Mouse (Mus musculus) bone marrow, adult 2 months (tissue): ENCODE data around the gene Bloc1s5. TPM values are rescaled to one million over a fixed set of nuclear protein-coding genes. Genes with fewer than 3 reads are reported as not detected.

Experiments used
- H3K27ac ChIP-seq: fragments of 200-500 bp; 2 replicates; pipeline ENCODE4 v1.5.1; 2012; ENCODE audit warnings: low read depth, mild to moderate bottlenecking, control low read depth, inconsistent platforms, low read length; ENCODE audit not compliant: control insufficient read depth, poor library complexity, insufficient read depth
- H3K4me1 ChIP-seq: fragments of 200-500 bp; 2 replicates; pipeline ENCODE4 v1.6.1; 2011; ENCODE audit warnings: low read length; ENCODE audit not compliant: control insufficient read depth, insufficient read depth
- H3K4me3 ChIP-seq: fragments of 200-500 bp; replicated peaks from 2 replicates; pipeline ENCODE3; 2011; ENCODE audit warnings: mild to moderate bottlenecking, low read depth, low read length, control low read depth; ENCODE audit not compliant: control insufficient read depth
- CTCF ChIP-seq: fragments of 200-500 bp; IDR thresholded peaks from 2 replicates; pipeline ENCODE4 v1.5.1; 2011; ENCODE audit warnings: low read length, control low read depth; ENCODE audit not compliant: control insufficient read depth, insufficient read depth
- POLR2A ChIP-seq: fragments of 200-500 bp; IDR thresholded peaks from 2 replicates; pipeline ENCODE4 v1.6.1; 2011; ENCODE audit warnings: low read depth, mild to moderate bottlenecking, control low read depth, low read length, borderline replicate concordance; ENCODE audit not compliant: control insufficient read depth
- WGBS: fragments of 180-500 bp; shearing (Covaris S2); methylation state at CpG from one replicate; pipeline ENCODE4 v1.1.7; 2018; 5-methylcytosine and 5-hydroxymethylcytosine counted together
- polyA plus RNA-seq: library from polyadenylated mRNA; stranded (reverse); fragments of >200 nt; gene quantifications from 2 replicates; pipeline ENCODE4 v1.2.4, GENCODE M21; 2011; ENCODE audit warnings: low replicate concordance; ENCODE audit not compliant: missing spikeins, insufficient read depth, insufficient read length

Gene Bloc1s5
- polyA plus RNA-seq, 1 experiment = 5.0 TPM

DNA sequence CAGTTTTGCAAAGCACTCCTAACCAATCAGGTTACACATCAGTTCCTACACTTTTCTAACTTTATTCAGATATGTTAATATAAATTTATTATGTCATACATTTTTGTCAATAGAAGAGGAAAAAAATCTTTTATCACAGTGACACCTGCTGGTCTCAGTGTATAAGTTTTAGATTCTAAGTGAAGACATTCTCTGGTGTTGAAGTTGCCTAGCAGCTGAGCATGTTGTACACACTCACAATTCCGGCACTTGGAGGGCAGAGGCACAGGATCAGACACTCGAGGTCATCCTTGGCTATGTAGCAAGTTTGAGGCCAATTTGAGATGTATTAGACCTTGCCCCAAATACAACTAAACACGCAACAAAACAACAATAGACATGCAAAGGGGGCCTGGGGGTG lies 37.8 kb downstream of the Bloc1s5 start:
- no peaks in the 10 kb centered on the region for H3K4me1 ChIP-seq
- 68% methylated on average over 3 of the region's 3 CpGs for WGBS
- H3K27ac ChIP-seq = no peak overlapping the region
- H3K4me3 ChIP-seq = no peak overlapping the region
- TF ChIP-seq CTCF = no peak
- TF ChIP-seq POLR2A = no peak

DNA sequence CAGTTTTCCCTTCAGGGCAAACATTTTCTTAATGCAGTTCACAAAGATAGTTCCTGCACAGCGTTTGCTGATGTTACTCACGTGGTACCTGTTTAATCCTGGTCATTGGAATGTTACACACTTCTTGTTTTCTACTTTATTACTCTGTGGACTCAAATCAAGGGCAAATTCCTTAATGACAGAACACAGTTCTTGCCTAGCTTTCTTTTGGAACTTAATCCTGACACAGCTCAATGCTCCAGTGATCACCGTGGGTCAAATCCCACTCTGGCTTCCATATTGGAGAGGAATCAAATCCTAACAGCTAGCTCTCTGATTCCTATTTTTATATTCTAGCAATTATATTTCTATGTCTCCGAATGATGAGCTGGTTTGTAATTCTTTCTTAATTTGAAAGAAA lies 38.4 kb downstream of the Bloc1s5 start:
- Histone ChIP-seq H3K4me1 (no peaks in the 10 kb centered on the region), H3K4me3 (no peak overlapping the region), H3K27ac (no peak overlapping the region)
- no peak for TF ChIP-seq CTCF
- no peak for TF ChIP-seq POLR2A
- WGBS = 85% methylated on average over 4 of the region's 4 CpGs

DNA sequence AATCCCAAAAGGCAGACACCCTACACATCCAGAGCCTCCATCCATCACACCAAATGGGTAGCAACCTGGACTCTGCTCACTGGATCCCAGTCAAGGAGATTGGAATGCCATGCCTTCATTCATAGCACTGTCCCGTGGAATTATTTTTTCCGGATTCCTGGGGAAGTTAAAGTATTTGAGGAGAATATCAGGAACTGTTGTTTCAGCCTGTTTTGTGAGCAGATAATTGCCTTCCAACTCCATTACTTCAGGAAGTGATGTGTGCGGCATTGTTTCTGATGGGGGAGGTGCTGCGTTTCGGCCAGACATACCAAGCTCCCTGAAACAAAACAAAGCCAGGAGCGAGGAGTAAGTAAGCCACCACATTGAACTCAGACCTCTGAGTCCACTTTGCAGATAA lies 41.8 kb downstream of the Bloc1s5 start:
- H3K27ac ChIP-seq = no peak overlapping the region
- H3K4me3 ChIP-seq = no peak overlapping the region
- WGBS = 24% methylated on average over 6 of the region's 6 CpGs
- TF ChIP-seq CTCF = no peak
- TF ChIP-seq POLR2A = no peak
- no peaks in the 10 kb centered on the region for H3K4me1 ChIP-seq

DNA sequence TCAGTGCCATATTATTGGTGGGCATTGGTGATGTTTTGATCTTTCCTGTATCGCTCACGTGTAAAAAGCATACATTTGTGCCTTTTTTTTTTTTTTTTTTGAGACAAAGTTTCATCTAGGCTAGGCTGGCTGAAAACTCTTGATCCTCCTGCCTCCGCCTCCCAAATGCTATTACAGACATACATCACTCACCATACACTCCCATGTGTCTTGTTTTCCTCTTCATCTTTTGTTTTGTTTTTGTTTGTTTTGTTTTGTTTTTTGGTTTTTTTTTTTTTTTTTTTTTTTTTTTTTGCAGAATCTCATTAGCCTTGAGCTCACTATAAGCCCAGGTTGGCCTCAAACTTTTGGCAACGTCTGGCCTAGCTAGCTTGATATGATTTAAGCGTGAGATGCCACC lies 47.6 kb downstream of the Bloc1s5 start:
- 82% methylated on average over 5 of the region's 5 CpGs for WGBS
- no peak overlapping the region for H3K27ac ChIP-seq
- TF ChIP-seq CTCF (no peak), POLR2A (no peak)
- H3K4me3 ChIP-seq = no peak overlapping the region
- no peaks in the 10 kb centered on the region for H3K4me1 ChIP-seq

DNA sequence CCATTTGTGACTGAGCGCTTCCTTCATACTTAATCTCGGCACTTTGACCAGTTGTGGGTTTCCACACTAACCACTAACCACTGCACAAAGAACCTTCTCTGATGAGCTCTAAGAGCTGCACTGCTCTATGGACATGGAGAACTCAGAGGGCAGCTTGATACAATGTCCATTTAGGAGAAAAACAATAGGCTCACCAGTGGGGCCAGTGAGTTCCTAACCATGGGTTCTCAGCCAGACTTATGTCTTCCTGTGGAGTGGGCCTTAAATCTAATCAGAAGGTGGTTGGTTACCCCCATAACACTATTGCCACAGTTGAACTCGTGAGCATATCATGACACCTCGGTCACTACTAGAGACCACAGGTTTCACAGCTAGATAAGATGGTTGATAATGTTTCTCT lies 48.5 kb downstream of the Bloc1s5 start:
- TF ChIP-seq CTCF (no peak), POLR2A (no peak)
- no peak overlapping the region for H3K4me3 ChIP-seq
- H3K4me1 ChIP-seq = no peaks in the 10 kb centered on the region
- H3K27ac ChIP-seq = no peak overlapping the region
- WGBS = 48% methylated on average over 4 of the region's 4 CpGs

DNA sequence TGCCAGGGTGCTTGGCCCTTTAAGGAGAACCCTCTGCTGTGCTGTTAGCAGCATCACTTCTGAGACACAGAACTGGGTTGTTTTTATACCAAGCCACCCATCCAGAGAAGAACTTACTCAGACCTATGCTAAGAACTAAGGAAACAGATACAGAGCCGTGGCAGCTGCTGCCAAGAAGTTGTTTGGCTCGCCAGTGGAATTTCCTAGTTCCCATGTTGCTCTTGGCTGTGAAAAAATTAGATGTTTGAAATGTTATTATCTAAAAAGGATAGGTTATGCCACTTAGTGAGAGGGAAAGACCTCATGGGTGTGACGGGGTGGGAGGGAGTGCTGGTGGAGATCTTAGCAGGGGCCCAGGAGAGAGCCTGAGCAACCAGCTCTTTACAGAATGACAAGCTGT lies 52.1 kb downstream of the Bloc1s5 start:
- WGBS = 64% methylated on average over 3 of the region's 3 CpGs

DNA sequence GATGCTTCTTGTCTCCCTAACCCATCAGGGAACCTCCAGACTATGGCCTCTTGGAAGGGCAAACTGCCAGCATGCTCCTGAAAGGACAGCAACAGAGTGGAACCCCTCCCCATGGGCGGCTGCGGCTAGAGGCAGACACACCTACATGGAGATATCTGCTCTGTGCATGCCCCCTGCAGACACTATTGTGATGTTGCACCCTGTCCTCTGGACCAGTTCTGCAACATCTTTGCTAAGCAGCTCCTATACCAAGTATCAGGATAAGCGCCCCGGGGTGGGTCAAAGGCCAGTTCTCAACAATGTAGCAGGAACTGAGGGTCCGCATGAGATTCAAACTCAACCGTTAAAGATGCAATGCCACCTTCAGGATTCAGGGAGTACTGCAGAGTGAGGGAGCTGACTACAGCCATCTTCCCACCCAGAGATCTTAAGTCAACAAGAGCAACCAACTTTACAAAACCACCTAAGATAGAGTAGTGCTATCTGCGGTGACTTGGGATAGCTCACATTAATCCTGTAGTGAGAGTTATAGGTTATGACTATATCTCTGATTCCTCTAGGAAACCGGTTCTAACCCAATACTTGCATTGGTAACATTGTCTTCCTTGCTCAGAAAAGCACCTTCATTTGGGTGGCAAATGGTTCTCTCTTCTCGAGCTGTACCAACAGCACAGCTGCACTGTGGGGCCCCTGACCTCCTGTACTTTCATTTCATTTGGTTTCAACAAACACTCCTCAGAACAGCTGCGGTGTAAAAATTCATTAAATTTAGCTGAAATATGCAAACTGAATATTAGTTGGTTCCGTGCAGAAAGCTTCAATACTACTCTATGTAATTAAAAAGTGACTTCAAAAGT lies 54.1 kb downstream of the Bloc1s5 start:
- Histone ChIP-seq H3K4me3 (no peak overlapping the region), H3K4me1 (no peaks in the 10 kb centered on the region), H3K27ac (no peak overlapping the region)
- 33% methylated on average over 11 of the region's 11 CpGs for whole genome bisulfite sequencing
- TF ChIP-seq POLR2A (no peak), CTCF (peak; percentile 53; the same call in 1 of the 2 replicates)

More for the DNA sequence above, 52.1 kb downstream of the Bloc1s5 start:
- no peak for TF ChIP-seq CTCF
- TF ChIP-seq POLR2A = no peak
- H3K4me1 ChIP-seq = no peaks in the 10 kb centered on the region
- H3K27ac ChIP-seq = no peak overlapping the region
- no peak overlapping the region for H3K4me3 ChIP-seq

DNA sequence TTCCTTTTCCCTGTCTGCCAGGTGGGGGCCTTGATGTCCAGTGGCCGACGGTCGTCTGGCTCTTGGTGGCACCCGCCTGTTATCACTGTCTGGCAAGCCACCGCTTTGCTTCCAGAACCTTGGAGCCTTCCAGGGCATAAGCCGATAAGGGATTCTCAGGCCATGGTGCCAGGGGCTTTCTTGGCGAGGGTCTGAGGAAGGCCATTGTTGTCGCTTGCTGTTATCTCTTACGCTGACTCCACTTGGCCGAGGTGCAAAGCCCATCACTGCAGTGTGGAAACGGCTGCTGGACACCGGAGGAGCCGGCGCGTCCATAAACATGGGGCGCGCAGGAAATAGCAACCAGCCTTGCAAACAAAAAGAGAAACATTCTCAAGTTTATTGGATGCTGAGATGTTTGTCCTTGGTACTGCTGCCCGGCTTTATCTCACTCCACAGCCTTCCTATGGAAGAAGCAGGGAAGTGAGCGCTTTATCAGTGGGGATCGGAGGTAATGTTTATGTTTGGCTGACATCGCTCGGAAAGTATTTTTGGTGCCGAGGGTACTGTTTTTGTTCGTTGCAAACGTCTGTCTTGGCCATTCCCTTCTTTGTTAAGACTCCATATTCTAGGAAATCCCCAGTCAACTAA lies 54.8 kb downstream of the Bloc1s5 start:
- 18% methylated on average over 25 of the region's 25 CpGs for WGBS
- Histone ChIP-seq H3K4me1 (no peaks in the 10 kb centered on the region), H3K4me3 (no peak overlapping the region), H3K27ac (no peak overlapping the region)
- TF ChIP-seq POLR2A = no peak
- no peak for TF ChIP-seq CTCF
